9 mouse cellular contexts compared by ENCODE assay signal in genomic region chr5:24319776-24320466, GRCm38 (mm10). TPM values are rescaled to one million over a fixed set of nuclear protein-coding genes. Genes with fewer than 3 reads are reported as not detected.
DNase-seq lines count a peak whose midpoint lies in the region; ATAC-seq and TF ChIP-seq lines count a peak whose summit lies in the region.
"Had no signal": no experiment of that assay in that cellular context is flagged by ENCODE, and none has a peak within 500 bp of the region (broad histone marks: within the 10 kb centered on the region; RNA-seq: fewer than 3 reads in every experiment).

No protein-coding gene starts in this region.

- peaks cover under 1% of the 10 kb centered on the region; the same call in 1 of the 2 replicates for H3K9me3 ChIP-seq in hindbrain, embryonic 10.5 days
- no peaks in the 10 kb centered on the region for H3K9me3 ChIP-seq in hindbrain, postnatal 0 days (ENCODE audit: low read length)
- no peaks in the 10 kb centered on the region for H3K9me3 ChIP-seq in CH12.LX (replicated peaks; ENCODE audit: low read length)
- H3K9me3 ChIP-seq in forebrain, embryonic 13.5 days (replicated peaks) = no peaks in the 10 kb centered on the region
- H3K9me3 ChIP-seq in midbrain, embryonic 13.5 days = no peaks in the 10 kb centered on the region

- peaks cover 47% of the 10 kb centered on the region for H3K4me1 ChIP-seq in hindbrain, embryonic 10.5 days (replicated peaks)
- H3K4me1 ChIP-seq in hindbrain, postnatal 0 days (ENCODE audit: insufficient read depth, low read length) = no peaks in the 10 kb centered on the region
- H3K4me1 ChIP-seq in CH12.LX (ENCODE audit: control insufficient read depth in 1 of 2, insufficient read depth in 2 of 2) = peaks cover 0 to 12% of the 10 kb centered on the region in 2 experiments; a peak in 2 of 4 replicates
- H3K4me1 ChIP-seq in forebrain, embryonic 13.5 days = peaks cover 39% of the 10 kb centered on the region
- H3K4me1 ChIP-seq in midbrain, embryonic 13.5 days (replicated peaks) = peaks cover 38% of the 10 kb centered on the region

- WGBS in hindbrain, embryonic 10.5 days = 18% methylated on average over 13 of the region's 13 CpGs
- 21% methylated on average over 13 of the region's 13 CpGs for WGBS in hindbrain, postnatal 0 days
- 16% methylated on average over 12 of the region's 13 CpGs for WGBS in forebrain, embryonic 13.5 days
- WGBS in midbrain, embryonic 13.5 days = 13% methylated on average over 13 of the region's 13 CpGs

- in situ Hi-C loops in CH12.LX (cut with MboI; ENCODE audit: low pct_ligation_motif_present, low pct_unique_long_range_greater_than_20kb, low sequenced_read_pairs) = loop anchor here (5.0 kb wide), 1 partner anchor 33 kb away; no protein-coding TSS in a partner anchor

- ATAC-seq in hindbrain, postnatal 0 days = no peak
- ATAC-seq in forebrain, embryonic 13.5 days = 0 out of 2 replicates have a peak, but pooled peaks have one; percentile 7
- no peak for ATAC-seq in midbrain, embryonic 13.5 days

- no peaks in the 10 kb centered on the region for H3K79me2 ChIP-seq in CH12.LX (replicated peaks; ENCODE audit: control insufficient read depth, extremely low read depth, insufficient read depth, poor library complexity, severe bottlenecking)

- TF ChIP-seq RAD21 in CH12.LX (IDR thresholded peaks at IDR 0.05; ENCODE audit: low read depth, low read length) = no peak

- peaks cover 32% of the 10 kb centered on the region for H3K36me3 ChIP-seq in hindbrain, embryonic 10.5 days
- H3K36me3 ChIP-seq in hindbrain, postnatal 0 days (ENCODE audit: insufficient read depth, low read length) = peaks cover 8% of the 10 kb centered on the region; the same call in 1 of the 2 replicates
- H3K36me3 ChIP-seq in CH12.LX (replicated peaks in 1 of 2; ENCODE audit: control insufficient read depth in 1 of 2, insufficient read depth in 1 of 2, low read length in 1 of 2) = no peaks in the 10 kb centered on the region
- H3K36me3 ChIP-seq in forebrain, embryonic 13.5 days (ENCODE audit: poor library complexity, severe bottlenecking) = peaks cover 10% of the 10 kb centered on the region; the same call in 1 of the 2 replicates
- peaks cover 36% of the 10 kb centered on the region for H3K36me3 ChIP-seq in midbrain, embryonic 13.5 days

- peak; percentile 60 for DNase-seq in hindbrain, embryonic 10.5 days (ENCODE audit: low spot score)
- no peak for DNase-seq in hindbrain, postnatal 0 days (ENCODE audit: low spot score)
- DNase-seq in CH12.LX (ENCODE audit: extremely low read depth) = peak; percentile 19
- no peak for DNase-seq in cerebellum, postnatal 25 days
- DNase-seq in urinary bladder, postnatal 14 days (ENCODE audit: low spot score) = no peak
- DNase-seq in adrenal gland, postnatal 25 days = no peak

- H3K4me3 ChIP-seq in hindbrain, embryonic 10.5 days = peak overlapping the region; percentile 54
- H3K4me3 ChIP-seq in hindbrain, postnatal 0 days (ENCODE audit: low read length) = no peak overlapping the region
- no peak overlapping the region for H3K4me3 ChIP-seq in CH12.LX (replicated peaks in 1 of 3; ENCODE audit: low read depth in 2 of 3, low read length in 2 of 3, poor library complexity in 1 of 3)
- H3K4me3 ChIP-seq in forebrain, embryonic 13.5 days = no peak overlapping the region
- H3K4me3 ChIP-seq in midbrain, embryonic 13.5 days (replicated peaks) = no peak overlapping the region

- H3K9ac ChIP-seq in hindbrain, postnatal 0 days (replicated peaks; ENCODE audit: low read length) = no peak overlapping the region
- no peak overlapping the region for H3K9ac ChIP-seq in CH12.LX (ENCODE audit: insufficient read depth, low read depth)
- 0 out of 2 replicates have a peak overlapping the region, but pooled peaks have one; percentile 7 for H3K9ac ChIP-seq in forebrain, embryonic 13.5 days
- H3K9ac ChIP-seq in midbrain, embryonic 13.5 days (replicated peaks) = 0 out of 2 replicates have a peak overlapping the region, but pooled peaks have one; percentile 58

- H3K4me2 ChIP-seq in hindbrain, postnatal 0 days (ENCODE audit: low read depth, low read length) = no peak overlapping the region
- no peak overlapping the region for H3K4me2 ChIP-seq in CH12.LX (ENCODE audit: insufficient read depth, low read depth, poor library complexity, severe bottlenecking)
- peak overlapping the region; percentile 19; the same call in 1 of the 2 replicates for H3K4me2 ChIP-seq in forebrain, embryonic 13.5 days
- 0 out of 2 replicates have a peak overlapping the region, but pooled peaks have one; percentile 14 for H3K4me2 ChIP-seq in midbrain, embryonic 13.5 days (replicated peaks)

- TF ChIP-seq CTCF in hindbrain, postnatal 0 days (IDR thresholded peaks at IDR 0.05; ENCODE audit: low read depth) = no peak
- no peak for TF ChIP-seq CTCF in CH12.LX (conservative IDR thresholded peaks at IDR 0.05 in 1 of 2, IDR thresholded peaks at IDR 0.05 in 1 of 2; ENCODE audit: low read depth in 2 of 2, low read length in 2 of 2)

- peaks cover 21% of the 10 kb centered on the region for H3K27me3 ChIP-seq in hindbrain, embryonic 10.5 days (ENCODE audit: insufficient read depth, poor library complexity, severe bottlenecking)
- no peaks in the 10 kb centered on the region for H3K27me3 ChIP-seq in hindbrain, postnatal 0 days (ENCODE audit: insufficient read depth, low read length)
- peaks cover 45% of the 10 kb centered on the region for H3K27me3 ChIP-seq in CH12.LX (replicated peaks)
- H3K27me3 ChIP-seq in forebrain, embryonic 13.5 days = no peaks in the 10 kb centered on the region
- 0 out of 2 replicates have a peak, but pooled peaks cover 3% of the 10 kb centered on the region for H3K27me3 ChIP-seq in midbrain, embryonic 13.5 days

- H3K27ac ChIP-seq in hindbrain, embryonic 10.5 days = peak overlapping the region; percentile 98
- no peak overlapping the region for H3K27ac ChIP-seq in hindbrain, postnatal 0 days
- no peak overlapping the region for H3K27ac ChIP-seq in CH12.LX (ENCODE audit: insufficient read depth, low read depth)
- no peak overlapping the region for H3K27ac ChIP-seq in forebrain, embryonic 13.5 days
- H3K27ac ChIP-seq in midbrain, embryonic 13.5 days = no peak overlapping the region

- dilution Hi-C loops in CH12.LX (cut with MboI; ENCODE audit: extremely low pct_ligation_motif_present, extremely low pct_unique_long_range_greater_than_20kb, low sequenced_read_pairs) = no loop called here

- no peak for TF ChIP-seq EP300 in CH12.LX (IDR thresholded peaks at IDR 0.05; ENCODE audit: low read length)

- no peak for TF ChIP-seq POLR2A in CH12.LX (IDR thresholded peaks at IDR 0.05; ENCODE audit: low read depth, low read length)

TF ChIP-seq in CH12.LX, 34 proteins besides CTCF, POLR2A, EP300 and RAD21:
- TF ChIP-seq SMC3 (IDR thresholded peaks at IDR 0.05; ENCODE audit: low read depth, low read length) = no peak
- TF ChIP-seq GABPA (IDR thresholded peaks at IDR 0.05; ENCODE audit: insufficient replicate concordance, low read depth, low read length) = no peak
- no peak for TF ChIP-seq MAX (IDR thresholded peaks at IDR 0.05; ENCODE audit: low read length)
- no peak for TF ChIP-seq MEF2A (IDR thresholded peaks at IDR 0.05; ENCODE audit: borderline replicate concordance, low read depth, low read length)
- TF ChIP-seq POLR2AphosphoS2 (IDR thresholded peaks at IDR 0.05; ENCODE audit: low read depth, low read length) = no peak
- TF ChIP-seq ZKSCAN1 (IDR thresholded peaks at IDR 0.05; ENCODE audit: borderline replicate concordance, low read depth, low read length) = no peak
- TF ChIP-seq TBP (conservative IDR thresholded peaks at IDR 0.05; ENCODE audit: low read depth, low read length) = no peak
- no peak for TF ChIP-seq ZNF384 (IDR thresholded peaks at IDR 0.05; ENCODE audit: low read depth, low read length)
- TF ChIP-seq KAT2A (IDR thresholded peaks at IDR 0.05; ENCODE audit: insufficient replicate concordance, low read length) = no peak
- TF ChIP-seq ZC3H11A (IDR thresholded peaks at IDR 0.05; ENCODE audit: low read depth, low read length) = no peak
- no peak for TF ChIP-seq MAFK (IDR thresholded peaks at IDR 0.05; ENCODE audit: insufficient replicate concordance, low read length)
- no peak for TF ChIP-seq ETS1 (conservative IDR thresholded peaks at IDR 0.05; ENCODE audit: low read depth, low read length)
- no peak for TF ChIP-seq JUN (IDR thresholded peaks at IDR 0.05; ENCODE audit: insufficient read depth, low read depth, low read length)
- TF ChIP-seq USF2 (conservative IDR thresholded peaks at IDR 0.05; ENCODE audit: low read depth, low read length) = no peak
- no peak for TF ChIP-seq UBTF (IDR thresholded peaks at IDR 0.05; ENCODE audit: low read depth, low read length)
- no peak for TF ChIP-seq PAX5 (IDR thresholded peaks at IDR 0.05; ENCODE audit: low read length)
- TF ChIP-seq HCFC1 (IDR thresholded peaks at IDR 0.05; ENCODE audit: low read depth, low read length) = no peak
- TF ChIP-seq BHLHE40 (IDR thresholded peaks at IDR 0.05; ENCODE audit: low read depth, low read length) = no peak
TF ChIP-seq in CH12.LX: peak in this region for 0.

RNA-seq across cellular contexts. Expression of gene Kcnh2, which starts 31.5 kb away (rescaled TPM):
- polyA plus RNA-seq in hindbrain, embryonic 10.5 days (2016; fragmentation: Nextera tagmentation; extraction: Ambion mirVana) = 32.4 and 33.9 TPM in 2 replicates
- 55.9 and 70.5 TPM in 2 replicates for total RNA-seq in hindbrain, postnatal 0 days (2014; rRNA removed)
- 10.8 and 11.5 TPM in 2 replicates for polyA plus RNA-seq in hindbrain, postnatal 0 days (2015; fragmentation: Nextera tagmentation; extraction: Ambion mirVana)
- total RNA-seq in CH12.LX (2012; rRNA removed) = 1.7 and 2.8 TPM in 2 replicates
- total RNA-seq in CH12.LX (2014; rRNA removed) = 0.20 and 0.30 TPM in 2 replicates
- 0.59 and 0.95 TPM in 2 replicates for polyA plus RNA-seq in CH12.LX (2012; ENCODE audit: insufficient read length, low read depth)
- polyA plus RNA-seq in forebrain, embryonic 13.5 days (2015; fragmentation: Nextera tagmentation; extraction: Ambion mirVana) = 4.3 and 6.9 TPM in 2 replicates
- 9.0 and 10.3 TPM in 2 replicates for polyA plus RNA-seq in midbrain, embryonic 13.5 days (2015; fragmentation: Nextera tagmentation; extraction: Ambion mirVana)
- total RNA-seq in adrenal gland, postnatal 25 days (2021) = 12.7 and 26.0 TPM in 2 replicates
- total RNA-seq: liver, adult 2 months had no signal
- polyA plus RNA-seq: liver, adult 2 months had no signal

RNA-seq across cellular contexts. Expression of gene Nos3, which starts 44.7 kb away (rescaled TPM):
- 8.3 and 9.7 TPM in 2 replicates for polyA plus RNA-seq in hindbrain, embryonic 10.5 days (2016; fragmentation: Nextera tagmentation; extraction: Ambion mirVana)
- 8.7 and 13.3 TPM in 2 replicates for total RNA-seq in hindbrain, postnatal 0 days (2014; rRNA removed)
- 7.2 and 7.4 TPM in 2 replicates for polyA plus RNA-seq in hindbrain, postnatal 0 days (2015; fragmentation: Nextera tagmentation; extraction: Ambion mirVana)
- total RNA-seq in CH12.LX (2012; rRNA removed) (0.30 and 0.34 TPM in 2 replicates), CH12.LX (2014; rRNA removed) (0.22 and 0.36 TPM in 2 replicates)
- 0.31 and 0.37 TPM in 2 replicates for polyA plus RNA-seq in CH12.LX (2012; ENCODE audit: insufficient read length, low read depth)
- polyA plus RNA-seq in forebrain, embryonic 13.5 days (2015; fragmentation: Nextera tagmentation; extraction: Ambion mirVana) = 5.6 and 5.9 TPM in 2 replicates
- polyA plus RNA-seq in midbrain, embryonic 13.5 days (2015; fragmentation: Nextera tagmentation; extraction: Ambion mirVana) = 7.0 and 7.8 TPM in 2 replicates
- 8.3 and 8.7 TPM in 2 replicates for total RNA-seq in adrenal gland, postnatal 25 days (2021)

Comparison
In these comparisons a context has a peak if more than half of its experiments do, and no peak if none do; other contexts are left out.
1. DNase-seq: peak in hindbrain, embryonic 10.5 days (single experiment) and CH12.LX (single experiment); none in hindbrain, postnatal 0 days (single experiment), cerebellum, postnatal 25 days (0 of 2), urinary bladder, postnatal 14 days (single experiment) and adrenal gland, postnatal 25 days (single experiment).
2. H3K4me2 ChIP-seq: peak in forebrain, embryonic 13.5 days (single experiment) and midbrain, embryonic 13.5 days (single experiment); none in hindbrain, postnatal 0 days (single experiment) and CH12.LX (single experiment).
3. H3K9ac ChIP-seq: peak in forebrain, embryonic 13.5 days (single experiment) and midbrain, embryonic 13.5 days (single experiment); none in hindbrain, postnatal 0 days (single experiment) and CH12.LX (single experiment).